31 mouse cellular contexts compared by ENCODE assay signal in genomic region chrX:52792861-52793260, GRCm38 (mm10). TPM values are rescaled to one million over a fixed set of nuclear protein-coding genes. Genes with fewer than 3 reads are reported as not detected.
A peak's percentile ranks its signal among the peaks of the same experiment; 100 is the strongest.
DNase-seq lines count a peak whose midpoint lies in the region; ATAC-seq and TF ChIP-seq lines count a peak whose summit lies in the region.
"Had no signal": no experiment of that assay in that cellular context is flagged by ENCODE, and none has a peak within 500 bp of the region (broad histone marks: within the 10 kb centered on the region; RNA-seq: fewer than 3 reads in every experiment).

No protein-coding gene starts in this region.

- peak; percentile 1 for DNase-seq in hindbrain, embryonic 11.5 days (ENCODE audit: low spot score)
- DNase-seq in kidney, postnatal 0 days (ENCODE audit: low spot score), result no peak
- no peak for DNase-seq in kidney, postnatal 10 days
- DNase-seq in ES-E14 (ENCODE audit: low read depth, low spot score), result no peak
- DNase-seq in heart, postnatal 4 days, result no peak
- no peak for DNase-seq in heart, embryonic 10.5 days (ENCODE audit: low spot score)
- DNase-seq: adrenal gland, adult 8-10 months; cerebellum, adult 2 months; cerebellum, postnatal 14 days; gastrocnemius, adult 2 months; gastrocnemius, postnatal 36 days; heart, adult 18-20 months; heart, postnatal 10 days; liver, postnatal 0 days; right cerebral cortex, adult 18-20 months; thymus, adult 18-20 months; thymus, postnatal 25 days had no signal

- H3K27ac ChIP-seq in hindbrain, embryonic 11.5 days (ENCODE audit: low read depth, low read length), result no peak overlapping the region
- H3K27ac ChIP-seq in hindbrain, embryonic 12.5 days, result no peak overlapping the region
- H3K27ac ChIP-seq in kidney, postnatal 0 days, result peak overlapping the region; percentile 70
- peak overlapping the region; percentile 47; the same call in 1 of the 2 replicates for H3K27ac ChIP-seq in ES-E14 (ENCODE audit: insufficient read depth, low read depth, low read length, poor library complexity, severe bottlenecking)
- no peak overlapping the region for H3K27ac ChIP-seq in heart, embryonic 10.5 days
- H3K27ac ChIP-seq: gastrocnemius, adult 2 months; heart, embryonic 13.5 days; limb, embryonic 12.5 days; liver, embryonic 12.5 days; macrophage; midbrain, embryonic 15.5 days; stomach, postnatal 0 days had no signal

- H3K9me3 ChIP-seq in hindbrain, embryonic 11.5 days (ENCODE audit: control insufficient read depth, low read length), result no peaks in the 10 kb centered on the region
- no peaks in the 10 kb centered on the region for H3K9me3 ChIP-seq in hindbrain, embryonic 12.5 days (replicated peaks)
- H3K9me3 ChIP-seq in kidney, postnatal 0 days (replicated peaks; ENCODE audit: low read length), result no peaks in the 10 kb centered on the region
- no peaks in the 10 kb centered on the region for H3K9me3 ChIP-seq in E14TG2a.4 (ENCODE audit: low read length)
- no peaks in the 10 kb centered on the region for H3K9me3 ChIP-seq in ES-E14 (ENCODE audit: control insufficient read depth, insufficient read depth, low read depth, low read length)
- H3K9me3 ChIP-seq in heart, embryonic 10.5 days, result no peaks in the 10 kb centered on the region
- H3K9me3 ChIP-seq: G1E; heart, embryonic 13.5 days; limb, embryonic 12.5 days; liver, embryonic 12.5 days; midbrain, embryonic 15.5 days had no signal

- no peak for TF ChIP-seq CTCF in kidney, postnatal 0 days (IDR thresholded peaks at IDR 0.05; ENCODE audit: low read depth)
- no peak for TF ChIP-seq CTCF in E14TG2a.4 (conservative IDR thresholded peaks at IDR 0.05; ENCODE audit: low read length)

- H3K4me1 ChIP-seq in hindbrain, embryonic 11.5 days (replicated peaks; ENCODE audit: control insufficient read depth, insufficient read depth, low read length), result no peaks in the 10 kb centered on the region
- H3K4me1 ChIP-seq in hindbrain, embryonic 12.5 days, result no peaks in the 10 kb centered on the region
- no peaks in the 10 kb centered on the region for H3K4me1 ChIP-seq in kidney, postnatal 0 days (replicated peaks; ENCODE audit: insufficient read depth, low read length)
- H3K4me1 ChIP-seq in E14TG2a.4 (replicated peaks; ENCODE audit: low read depth, low read length) (peaks cover 75% of the 10 kb centered on the region), ES-E14 (ENCODE audit: control insufficient read depth in 2 of 2, insufficient read depth in 2 of 2, low read length in 2 of 2, poor library complexity in 1 of 2) (peaks cover 0 to 5% of the 10 kb centered on the region in 2 experiments; a peak in 2 of 4 replicates)
- 0 out of 2 replicates have a peak, but pooled peaks cover 8% of the 10 kb centered on the region for H3K4me1 ChIP-seq in heart, embryonic 10.5 days
- H3K4me1 ChIP-seq: heart, embryonic 13.5 days had no signal

- in situ Hi-C loops in ES-E14 (cut with MboI; ENCODE audit: low sequenced_read_pairs in 2 of 2, unreplicated experiment in 2 of 2), result no loop called here

- no peak overlapping the region for H3K4me2 ChIP-seq in hindbrain, embryonic 11.5 days (replicated peaks; ENCODE audit: low read depth, low read length)
- no peak overlapping the region for H3K4me2 ChIP-seq in hindbrain, embryonic 12.5 days (replicated peaks)
- no peak overlapping the region; the same call in 1 of the 2 replicates for H3K4me2 ChIP-seq in kidney, postnatal 0 days (ENCODE audit: low read length)
- H3K4me2 ChIP-seq: heart, embryonic 13.5 days; limb, embryonic 12.5 days; liver, embryonic 12.5 days had no signal

- H3K36me3 ChIP-seq in hindbrain, embryonic 11.5 days (ENCODE audit: control insufficient read depth, insufficient read depth, low read length), result no peaks in the 10 kb centered on the region
- no peaks in the 10 kb centered on the region for H3K36me3 ChIP-seq in hindbrain, embryonic 12.5 days
- H3K36me3 ChIP-seq in kidney, postnatal 0 days (ENCODE audit: insufficient read depth, low read length), result no peaks in the 10 kb centered on the region
- H3K36me3 ChIP-seq in E14TG2a.4 (ENCODE audit: insufficient read depth, low read length), result no peaks in the 10 kb centered on the region
- no peaks in the 10 kb centered on the region for H3K36me3 ChIP-seq in ES-E14 (ENCODE audit: control insufficient read depth, insufficient read depth, low read length, poor library complexity, severe bottlenecking)
- no peaks in the 10 kb centered on the region for H3K36me3 ChIP-seq in heart, embryonic 10.5 days
- H3K36me3 ChIP-seq: G1E; heart, embryonic 13.5 days; limb, embryonic 12.5 days; liver, embryonic 12.5 days; midbrain, embryonic 15.5 days had no signal

- H3K9ac ChIP-seq in hindbrain, embryonic 11.5 days (ENCODE audit: low read depth, low read length), result no peak overlapping the region
- no peak overlapping the region for H3K9ac ChIP-seq in hindbrain, embryonic 12.5 days
- no peak overlapping the region for H3K9ac ChIP-seq in kidney, postnatal 0 days (ENCODE audit: low read depth, low read length)
- H3K9ac ChIP-seq in ES-E14 (ENCODE audit: insufficient read depth, low read depth, low read length, poor library complexity, severe bottlenecking), result peak overlapping the region; percentile 43
- H3K9ac ChIP-seq: heart, embryonic 13.5 days; limb, embryonic 12.5 days; liver, embryonic 12.5 days; liver, postnatal 0 days; midbrain, embryonic 15.5 days had no signal

- WGBS in hindbrain, embryonic 11.5 days, result 41% methylated on average over 6 of the region's 6 CpGs
- WGBS in hindbrain, embryonic 12.5 days, result 39% methylated on average over 6 of the region's 6 CpGs
- 37% methylated on average over 6 of the region's 6 CpGs for WGBS in kidney, postnatal 0 days
- WGBS in heart, embryonic 10.5 days, result 36% methylated on average over 6 of the region's 6 CpGs

- H3K4me3 ChIP-seq in hindbrain, embryonic 11.5 days (ENCODE audit: low read depth, low read length), result no peak overlapping the region
- no peak overlapping the region for H3K4me3 ChIP-seq in hindbrain, embryonic 12.5 days
- H3K4me3 ChIP-seq in kidney, postnatal 0 days (replicated peaks; ENCODE audit: low read depth, low read length), result no peak overlapping the region
- H3K4me3 ChIP-seq in E14TG2a.4 (replicated peaks; ENCODE audit: low read length) (peak overlapping the region; percentile 48), ES-E14 (ENCODE audit: insufficient read depth in 1 of 2, low read depth in 1 of 2, low read length in 2 of 2, poor library complexity in 1 of 2, severe bottlenecking in 1 of 2) (peak overlapping the region; percentile 21 to 30; a peak in 3 of 4 replicates)
- H3K4me3 ChIP-seq in heart, embryonic 10.5 days, result no peak overlapping the region
- H3K4me3 ChIP-seq: erythroblast, embryonic 14.5 days; gastrocnemius, adult 2 months; heart, embryonic 13.5 days; limb, embryonic 12.5 days; liver, embryonic 12.5 days; midbrain, embryonic 15.5 days had no signal

- no peak for ATAC-seq in hindbrain, embryonic 11.5 days (ENCODE audit: low FRiP score)
- ATAC-seq in hindbrain, embryonic 12.5 days (ENCODE audit: low FRiP score), result no peak
- no peak for ATAC-seq in kidney, postnatal 0 days (replicated peaks; ENCODE audit: low FRiP score, low read depth)
- ATAC-seq: forebrain, embryonic 16.5 days; liver, embryonic 12.5 days; liver, postnatal 0 days; midbrain, embryonic 15.5 days; Patski had no signal

- no peaks in the 10 kb centered on the region for H3K27me3 ChIP-seq in hindbrain, embryonic 11.5 days (ENCODE audit: control insufficient read depth, insufficient read depth, low read length)
- H3K27me3 ChIP-seq in hindbrain, embryonic 12.5 days, result no peaks in the 10 kb centered on the region
- no peaks in the 10 kb centered on the region for H3K27me3 ChIP-seq in kidney, postnatal 0 days (ENCODE audit: insufficient read depth, low read length)
- H3K27me3 ChIP-seq in E14TG2a.4 (ENCODE audit: insufficient read depth, low read length), result no peaks in the 10 kb centered on the region
- no peaks in the 10 kb centered on the region for H3K27me3 ChIP-seq in heart, embryonic 10.5 days (ENCODE audit: insufficient read depth, poor library complexity, severe bottlenecking)
- H3K27me3 ChIP-seq: heart, embryonic 13.5 days; liver, embryonic 12.5 days; midbrain, embryonic 15.5 days had no signal

TF ChIP-seq in ES-E14, 5 proteins besides CTCF, POLR2A, EP300 and RAD21:
- TF ChIP-seq CHD2 (IDR thresholded peaks at IDR 0.05; ENCODE audit: low read depth, low read length), result no peak

RNA-seq across cellular contexts. Expression of gene Ccdc160, which starts 1.9 kb away (rescaled TPM):
- 4.7 and 5.6 TPM in 2 replicates for polyA plus RNA-seq in hindbrain, embryonic 11.5 days (2014; fragmentation: Nextera tagmentation; extraction: Ambion mirVana)
- 4.1 and 4.6 TPM in 2 replicates for polyA plus RNA-seq in hindbrain, embryonic 12.5 days (2016; fragmentation: Nextera tagmentation; extraction: Ambion mirVana)
- 11.4 and 12.4 TPM in 2 replicates for polyA plus RNA-seq in kidney, postnatal 0 days (2015; fragmentation: Nextera tagmentation; extraction: Ambion mirVana)
- 3.4 and 4.3 TPM in 2 replicates for total RNA-seq in ES-E14 (2012; rRNA removed)
- under 1 TPM; 0.16 to 0.64 TPM for total RNA-seq in heart, postnatal 4 days (2021)
- 0.99 and 2.4 TPM in 2 replicates for polyA plus RNA-seq in heart, embryonic 10.5 days (2016; fragmentation: Nextera tagmentation; extraction: Ambion mirVana)
- total RNA-seq: megakaryocyte-erythroid progenitor cell, adult 5-6 weeks had no signal
- polyA plus RNA-seq: erythroblast, embryonic 14.5 days; G1E; macrophage; spleen, adult 2 months had no signal

Comparison
In these comparisons a context has a peak if more than half of its experiments do, and no peak if none do; other contexts are left out.
1. H3K27ac ChIP-seq: peak in kidney, postnatal 0 days (single experiment) and ES-E14 (single experiment); none in hindbrain, embryonic 11.5 days (single experiment), hindbrain, embryonic 12.5 days (single experiment) and heart, embryonic 10.5 days (single experiment).
2. H3K4me3 ChIP-seq: peak in E14TG2a.4 (single experiment) and ES-E14 (2 of 2); none in hindbrain, embryonic 11.5 days (single experiment), hindbrain, embryonic 12.5 days (single experiment), kidney, postnatal 0 days (single experiment) and heart, embryonic 10.5 days (single experiment).